8 mouse cellular contexts compared by ENCODE assay signal in the genomic region with DNA sequence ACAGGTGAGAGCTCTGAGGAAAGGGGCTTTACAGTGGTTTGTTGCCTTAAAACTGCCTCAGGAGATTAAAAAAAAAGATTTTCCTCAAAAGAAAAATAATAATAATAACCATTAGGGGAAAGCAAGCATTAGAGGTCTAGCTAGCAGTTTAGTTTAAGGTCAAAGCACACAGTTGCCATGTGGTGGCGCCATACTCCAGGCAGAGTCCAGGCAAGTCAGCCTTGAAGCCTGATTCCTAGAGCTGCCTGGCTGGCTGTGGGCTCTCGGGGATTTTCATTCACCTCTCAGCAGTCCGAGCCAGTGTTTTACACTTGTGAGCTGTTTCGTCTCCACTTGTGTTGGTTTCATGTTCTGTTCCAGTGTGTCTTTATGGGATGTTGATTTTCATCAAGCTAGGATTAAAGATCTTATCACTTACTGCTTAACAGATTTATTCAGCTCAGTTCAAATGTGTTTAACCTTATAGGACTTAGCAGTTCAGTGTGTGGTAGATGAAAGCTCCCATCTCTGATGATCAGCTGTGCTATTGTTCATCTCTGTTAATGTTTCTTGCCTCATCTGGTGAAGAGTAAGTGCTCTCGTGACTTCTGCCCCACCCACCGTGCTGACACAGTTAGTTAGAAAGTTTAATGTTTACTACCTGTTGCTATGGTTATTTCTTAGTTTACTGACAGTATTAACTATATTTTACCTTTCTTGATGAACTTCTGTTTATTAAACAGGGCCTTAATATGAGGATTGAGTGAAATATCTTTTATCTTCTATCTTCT. TPM values are rescaled to one million over a fixed set of nuclear protein-coding genes. Genes with fewer than 3 reads are reported as not detected.
DNase-seq lines count a peak whose midpoint lies in the region; ATAC-seq lines count a peak whose summit lies in the region.

No protein-coding gene starts in this region.

- no peak overlapping the region for H3K4me2 ChIP-seq in liver, embryonic 11.5 days

- no peak for ATAC-seq in liver, embryonic 11.5 days (replicated peaks; ENCODE audit: low FRiP score)
- peak; percentile 86 for ATAC-seq in erythroblast, adult 5-6 weeks (replicated peaks; ENCODE audit: low FRiP score, poor library complexity, severe bottlenecking)

- no peak overlapping the region for H3K4me3 ChIP-seq in liver, embryonic 11.5 days (ENCODE audit: low read depth, low read length)

- peaks cover 5% of the 10 kb centered on the region; the same call in 1 of the 2 replicates for H3K4me1 ChIP-seq in liver, embryonic 11.5 days (replicated peaks; ENCODE audit: control insufficient read depth, insufficient read depth, low read length)

- H3K9me3 ChIP-seq in liver, embryonic 11.5 days (ENCODE audit: control insufficient read depth, low read length): no peaks in the 10 kb centered on the region

- peak; percentile 76 for DNase-seq in liver
- no peak for DNase-seq in liver, embryonic 11.5 days (ENCODE audit: low spot score)
- peak; percentile 75 for DNase-seq in adrenal gland, postnatal 25 days
- DNase-seq in kidney, adult 8-10 months: peak; percentile 58 to 81
- DNase-seq in lung, adult 18-20 months: peak; percentile 39 to 54
- DNase-seq in right cerebral cortex, adult 2 months (ENCODE audit: low spot score in 2 of 2): peak; percentile 60 to 63
- DNase-seq in urinary bladder, postnatal 25 days (ENCODE audit: low spot score): peak; percentile 56

- 70% methylated on average over 6 of the region's 6 CpGs for WGBS in liver, embryonic 11.5 days

- no peak overlapping the region for H3K9ac ChIP-seq in liver, embryonic 11.5 days (ENCODE audit: low read depth, low read length)

- H3K27me3 ChIP-seq in liver, embryonic 11.5 days (replicated peaks; ENCODE audit: control insufficient read depth, insufficient read depth, low read length): no peaks in the 10 kb centered on the region

- peaks cover 31% of the 10 kb centered on the region for H3K36me3 ChIP-seq in liver, embryonic 11.5 days (ENCODE audit: control insufficient read depth, insufficient read depth, low read length)

- H3K27ac ChIP-seq in liver, embryonic 11.5 days (ENCODE audit: low read depth, low read length): no peak overlapping the region

RNA-seq across cellular contexts. Expression of a gene that starts 21.1 kb away (rescaled TPM):
- 53.6 and 58.3 TPM in 2 replicates for polyA plus RNA-seq in liver, embryonic 11.5 days (2014; fragmentation: Nextera tagmentation; extraction: Ambion mirVana)
- 48.6 and 53.9 TPM in 2 replicates for total RNA-seq in adrenal gland, postnatal 25 days (2021)
- 12.7 and 17.8 TPM in 2 replicates for total RNA-seq in erythroblast, adult 5-6 weeks (2015; ENCODE audit: low replicate concordance)
- 18.9 and 33.3 TPM in 2 replicates for total RNA-seq in erythroblast, adult 5-6 weeks (2017; ENCODE audit: low replicate concordance)

RNA-seq across cellular contexts. Expression of a gene that starts 33.0 kb away (rescaled TPM):
- 1,063 and 1,240 TPM in 2 replicates for polyA plus RNA-seq in liver, embryonic 11.5 days (2014; fragmentation: Nextera tagmentation; extraction: Ambion mirVana)
- total RNA-seq in adrenal gland, postnatal 25 days (2021): 875 and 903 TPM in 2 replicates
- 361 and 474 TPM in 2 replicates for total RNA-seq in erythroblast, adult 5-6 weeks (2015; ENCODE audit: low replicate concordance)
- 338 and 576 TPM in 2 replicates for total RNA-seq in erythroblast, adult 5-6 weeks (2017; ENCODE audit: low replicate concordance)
